Mouse (Mus musculus): ENCODE data around the gene Plcb3.
"Not testable (repeated sequence)": the region's sequence is repeated elsewhere in the genome, so short reads cannot be mapped to it uniquely, and the experiment has no call there.

Plcb3 gene

GRCm38 (mm10) chr19:6921647-6922567 is 54.4 kb downstream of the Plcb3 start, which contains the start of gene Esrra:
Esrra (minus strand) TSS chr19:6921813.
- in situ Hi-C loops (cut with MboI, MseI) = loop anchor here (10.0 kb wide), 1 partner anchor 1227 kb away; no protein-coding TSS in a partner anchor

- in situ Hi-C loops (cut with MboI, MseI) = loop anchor here (10.0 kb wide), 1 partner anchor 1226 kb away; no protein-coding TSS in a partner anchor
Observed at GRCm38 (mm10) chr19:6920741-6921636, 55.3 kb downstream of the Plcb3 start.

GRCm38 (mm10) chr19:6919876-6920740 is 56.2 kb downstream of the Plcb3 start:
- in situ Hi-C loops (cut with MboI, MseI) = loop anchor here (10.0 kb wide), 1 partner anchor 1225 kb away; no protein-coding TSS in a partner anchor

- in situ Hi-C loops (cut with MboI, MseI) = no loop called here
Observed at GRCm38 (mm10) chr19:6919431-6919830, 56.8 kb downstream of the Plcb3 start.

GRCm38 (mm10) chr19:6918321-6918720 is 57.9 kb downstream of the Plcb3 start:
- in situ Hi-C loops (cut with MboI, MseI) = no loop called here

GRCm38 (mm10) chr19:6916496-6916895 is 59.8 kb downstream of the Plcb3 start:
- in situ Hi-C loops (cut with MboI, MseI) = no loop called here

GRCm38 (mm10) chr19:6915276-6915675 is 61.0 kb downstream of the Plcb3 start:
- in situ Hi-C loops (cut with MboI, MseI) = no loop called here

- in situ Hi-C loops (cut with MboI, MseI) = no loop called here
Observed at GRCm38 (mm10) chr19:6914540-6914939, 61.7 kb downstream of the Plcb3 start.

- in situ Hi-C loops (cut with MboI, MseI) = no loop called here
Observed at GRCm38 (mm10) chr19:6913991-6914390, 62.3 kb downstream of the Plcb3 start.

GRCm38 (mm10) chr19:6913036-6913435 is 63.2 kb downstream of the Plcb3 start:
- in situ Hi-C loops (cut with MboI, MseI) = no loop called here

- in situ Hi-C loops (cut with MboI, MseI) = no loop called here
Observed at GRCm38 (mm10) chr19:6912205-6912970, 63.9 kb downstream of the Plcb3 start.

- in situ Hi-C loops (cut with MboI, MseI) = no loop called here
Observed at GRCm38 (mm10) chr19:6911101-6912074, 64.9 kb downstream of the Plcb3 start.

- in situ Hi-C loops (cut with MboI, MseI) = not testable (repeated sequence)
Observed at GRCm38 (mm10) chr19:6910306-6910705, 66.0 kb downstream of the Plcb3 start.

GRCm38 (mm10) chr19:6909507-6910289 is 66.6 kb downstream of the Plcb3 start, which contains the start of the genes Trmt112 and Prdx5:
Trmt112 (plus strand) TSS chr19:6909698.
Prdx5 (minus strand) TSS chr19:6910106.
- in situ Hi-C loops (cut with MboI, MseI) = no loop called here

- in situ Hi-C loops (cut with MboI, MseI) = no loop called here
Observed at GRCm38 (mm10) chr19:6909021-6909420, 67.2 kb downstream of the Plcb3 start.

- in situ Hi-C loops (cut with MboI, MseI) = no loop called here
Observed at GRCm38 (mm10) chr19:6907811-6908540, 68.3 kb downstream of the Plcb3 start.

- in situ Hi-C loops (cut with MboI, MseI) = no loop called here
Observed at GRCm38 (mm10) chr19:6907094-6907493, 69.2 kb downstream of the Plcb3 start.

Measured in T-helper 1 cell (primary cell).